1 mouse cellular context compared by ENCODE assay signal in genomic region chr11:69880853-69881603, GRCm38 (mm10).
TF ChIP-seq lines count a peak whose summit lies in the region.

Gene Kctd11 (minus strand): TSS chr11:69881406.

TF ChIP-seq in CH12.LX, 34 proteins besides CTCF, POLR2A, EP300 and RAD21 (continued from another document):
- TF ChIP-seq E2F4 (IDR thresholded peaks at IDR 0.05; ENCODE audit: insufficient replicate concordance, low read depth, low read length) (no peak), ZKSCAN1 (IDR thresholded peaks at IDR 0.05; ENCODE audit: borderline replicate concordance, low read depth, low read length) (no peak), ZMIZ1 (IDR thresholded peaks at IDR 0.05; ENCODE audit: low read depth, low read length) (peak; percentile 73), JUND (conservative IDR thresholded peaks at IDR 0.05; ENCODE audit: low read depth, low read length) (no peak), JUN (IDR thresholded peaks at IDR 0.05; ENCODE audit: insufficient read depth, low read depth, low read length) (no peak), MAX (IDR thresholded peaks at IDR 0.05; ENCODE audit: low read length) (peak; percentile 78; the same call in 1 of the 2 replicates), ETS1 (conservative IDR thresholded peaks at IDR 0.05; ENCODE audit: low read depth, low read length) (no peak), SIN3A (IDR thresholded peaks at IDR 0.05; ENCODE audit: low read length) (peak; percentile 83), RCOR1 (conservative IDR thresholded peaks at IDR 0.05; ENCODE audit: low read depth, low read length) (no peak), TCF12 (IDR thresholded peaks at IDR 0.05; ENCODE audit: low read depth, low read length) (peak; percentile 78), ZC3H11A (IDR thresholded peaks at IDR 0.05; ENCODE audit: low read depth, low read length) (peak; percentile 10; the same call in 1 of the 2 replicates), MXI1 (IDR thresholded peaks at IDR 0.05; ENCODE audit: low read depth, low read length) (peak; percentile 66), HCFC1 (IDR thresholded peaks at IDR 0.05; ENCODE audit: low read depth, low read length) (peak; percentile 50), ELF1 (IDR thresholded peaks at IDR 0.05; ENCODE audit: low read depth, low read length) (peak; percentile 90), CHD1 (IDR thresholded peaks at IDR 0.05; ENCODE audit: low read depth, low read length) (no peak), POLR2AphosphoS2 (IDR thresholded peaks at IDR 0.05; ENCODE audit: low read depth, low read length) (no peak), USF2 (conservative IDR thresholded peaks at IDR 0.05; ENCODE audit: low read depth, low read length) (no peak), NRF1 (IDR thresholded peaks at IDR 0.05; ENCODE audit: low read depth, low read length) (peak; percentile 19; the same call in 1 of the 2 replicates), KAT2A (IDR thresholded peaks at IDR 0.05; ENCODE audit: insufficient replicate concordance, low read length) (no peak), ZNF384 (IDR thresholded peaks at IDR 0.05; ENCODE audit: low read depth, low read length) (no peak), TBP (conservative IDR thresholded peaks at IDR 0.05; ENCODE audit: low read depth, low read length) (0 out of 2 replicates have a peak, but pooled peaks have one; percentile 19), IRF4 (IDR thresholded peaks at IDR 0.05; ENCODE audit: low read depth, low read length) (peak; percentile 69), USF1 (IDR thresholded peaks at IDR 0.05; ENCODE audit: low read depth, low read length) (no peak), GABPA (IDR thresholded peaks at IDR 0.05; ENCODE audit: insufficient replicate concordance, low read depth, low read length) (no peak), MYC (IDR thresholded peaks at IDR 0.05; ENCODE audit: low read depth, low read length) (0 out of 2 replicates have a peak, but pooled peaks have one; percentile 36)
